Mouse (Mus musculus) right cerebral cortex, postnatal 10 days (tissue): ENCODE results near the gene Greb1.

Source experiments
- DNase-seq, 2 experiments: peaks; one replicate each; pipeline ENCODE4 v3.0.0; 2021; ENCODE audit warnings: low spot score in 2 of 2

The Greb1 gene

GRCm38 (mm10) chr12:16805511-16805910, 4.8 kb upstream of the Greb1 start:
- DNase-seq: peak; percentile 90 to 92

- DNase-seq: no peak
These were observed 3.3 kb upstream of the Greb1 start for GRCm38 (mm10) chr12:16803956-16804430.

GRCm38 (mm10) chr12:16803237-16803955, 2.7 kb upstream of the Greb1 start:
- no peak for DNase-seq

GRCm38 (mm10) chr12:16800959-16801315, 251 bp upstream of the Greb1 start:
- DNase-seq: no peak

- no peak for DNase-seq
These were observed 793 bp downstream of the Greb1 start for GRCm38 (mm10) chr12:16799928-16800258.

GRCm38 (mm10) chr12:16798894-16799293, 1.8 kb downstream of the Greb1 start:
- DNase-seq: no peak

GRCm38 (mm10) chr12:16795781-16796180, 4.9 kb downstream of the Greb1 start:
- no peak for DNase-seq

GRCm38 (mm10) chr12:16793371-16793770, 7.3 kb downstream of the Greb1 start:
- no peak for DNase-seq

GRCm38 (mm10) chr12:16790456-16790855, 10.2 kb downstream of the Greb1 start:
- DNase-seq: no peak

GRCm38 (mm10) chr12:16789756-16790155, 10.9 kb downstream of the Greb1 start:
- no peak for DNase-seq

- no peak for DNase-seq
These were observed 11.5 kb downstream of the Greb1 start for GRCm38 (mm10) chr12:16789199-16789598.

- DNase-seq: no peak
These were observed 12.1 kb downstream of the Greb1 start for GRCm38 (mm10) chr12:16788600-16788999.

GRCm38 (mm10) chr12:16781034-16781746, 19.5 kb downstream of the Greb1 start:
- no peak for DNase-seq

GRCm38 (mm10) chr12:16780320-16780719, 20.4 kb downstream of the Greb1 start:
- DNase-seq: no peak

- no peak for DNase-seq
These were observed 21.5 kb downstream of the Greb1 start for GRCm38 (mm10) chr12:16779165-16779564.

- DNase-seq: no peak
These were observed 22.2 kb downstream of the Greb1 start for GRCm38 (mm10) chr12:16778523-16778922.

GRCm38 (mm10) chr12:16775351-16775750, 25.3 kb downstream of the Greb1 start:
- no peak for DNase-seq

GRCm38 (mm10) chr12:16774605-16775004, 26.1 kb downstream of the Greb1 start:
- no peak for DNase-seq

GRCm38 (mm10) chr12:16769601-16770165, 31.0 kb downstream of the Greb1 start:
- no peak for DNase-seq

GRCm38 (mm10) chr12:16768711-16769110, 32.0 kb downstream of the Greb1 start:
- DNase-seq: no peak

GRCm38 (mm10) chr12:16768251-16768650, 32.4 kb downstream of the Greb1 start:
- no peak for DNase-seq

- no peak for DNase-seq
These were observed 35.8 kb downstream of the Greb1 start for GRCm38 (mm10) chr12:16764776-16765445.
